Mouse (Mus musculus): ENCODE measurements at regions not wholly inside any gene's neighbourhood (a gene's known extent, or its start where the extent isn't known, plus 50 kb on each side); places are given as distances from the start of the nearest gene placed in this dataset.

DNA sequence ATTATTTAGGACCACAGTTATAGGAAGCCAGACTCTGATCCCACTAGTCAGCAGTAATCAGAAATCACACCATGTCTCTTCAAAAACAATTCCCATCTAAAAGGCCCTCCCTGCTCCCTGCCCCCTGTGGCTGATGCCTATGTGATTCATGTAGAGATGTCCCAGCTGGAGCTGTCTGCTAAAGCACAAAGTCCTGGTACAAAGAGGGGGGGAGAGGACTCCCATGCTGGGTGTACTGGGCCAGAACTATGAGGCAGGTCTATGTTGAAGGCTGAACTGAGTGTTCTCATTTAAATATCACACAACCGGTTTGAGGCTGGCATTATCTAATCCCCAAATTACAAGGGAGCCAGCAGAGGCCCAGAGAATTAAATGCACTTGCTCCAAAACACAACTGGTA lies 88.2 kb downstream of the Chst1 start:
- H3K9ac ChIP-seq: no peak overlapping the region
- ATAC-seq (ENCODE audit: insufficient number of reproducible peaks, insufficient read depth, low FRiP score, low TSS enrichment): no peak
- 38% methylated on average over 1 of the region's 1 CpGs for WGBS
- H3K4me2 ChIP-seq (replicated peaks): no peak overlapping the region
- no peaks in the 10 kb centered on the region for H3K36me3 ChIP-seq
- H3K4me3 ChIP-seq: no peak overlapping the region
- H3K27ac ChIP-seq: no peak overlapping the region
- H3K27me3 ChIP-seq: no peaks in the 10 kb centered on the region
- no peaks in the 10 kb centered on the region for H3K9me3 ChIP-seq
- no peaks in the 10 kb centered on the region for H3K4me1 ChIP-seq

GRCm38 (mm10) chr2:92689203-92689602 lies 89.7 kb downstream of the Chst1 start:
- ATAC-seq (ENCODE audit: insufficient number of reproducible peaks, insufficient read depth, low FRiP score, low TSS enrichment): no peak
- Histone ChIP-seq H3K4me1 (no peaks in the 10 kb centered on the region), H3K27me3 (no peaks in the 10 kb centered on the region), H3K36me3 (no peaks in the 10 kb centered on the region), H3K27ac (no peak overlapping the region), H3K9me3 (no peaks in the 10 kb centered on the region), H3K4me3 (no peak overlapping the region), H3K9ac (no peak overlapping the region), H3K4me2 (replicated peaks) (no peak overlapping the region)
- 29% methylated on average over 2 of the region's 2 CpGs for WGBS

DNA sequence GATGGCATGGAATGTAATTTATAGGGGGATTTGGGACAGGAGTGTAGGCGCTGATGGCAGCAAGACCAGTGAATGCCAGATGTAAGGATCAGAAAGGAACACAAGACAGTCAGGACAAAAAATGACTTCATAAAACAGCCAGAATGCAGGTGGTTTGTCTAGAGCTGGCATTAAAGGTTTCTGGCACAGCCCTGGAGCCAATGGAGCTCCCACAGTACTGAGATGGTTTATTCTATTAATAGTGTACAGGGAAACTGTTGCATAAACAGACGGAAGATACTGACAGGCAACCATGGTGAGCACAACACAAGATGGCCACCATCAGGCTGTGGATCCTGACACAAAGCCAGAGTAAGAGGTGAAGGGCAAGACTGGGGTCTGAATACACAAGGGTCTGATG lies 90.8 kb downstream of the Chst1 start:
- Histone ChIP-seq H3K4me2 (replicated peaks) (no peak overlapping the region), H3K4me1 (no peaks in the 10 kb centered on the region), H3K27me3 (no peaks in the 10 kb centered on the region), H3K9me3 (no peaks in the 10 kb centered on the region), H3K9ac (no peak overlapping the region), H3K4me3 (no peak overlapping the region), H3K27ac (no peak overlapping the region), H3K36me3 (no peaks in the 10 kb centered on the region)
- no peak for ATAC-seq (ENCODE audit: insufficient number of reproducible peaks, insufficient read depth, low FRiP score, low TSS enrichment)
- WGBS: 93% methylated on average over 2 of the region's 2 CpGs

DNA sequence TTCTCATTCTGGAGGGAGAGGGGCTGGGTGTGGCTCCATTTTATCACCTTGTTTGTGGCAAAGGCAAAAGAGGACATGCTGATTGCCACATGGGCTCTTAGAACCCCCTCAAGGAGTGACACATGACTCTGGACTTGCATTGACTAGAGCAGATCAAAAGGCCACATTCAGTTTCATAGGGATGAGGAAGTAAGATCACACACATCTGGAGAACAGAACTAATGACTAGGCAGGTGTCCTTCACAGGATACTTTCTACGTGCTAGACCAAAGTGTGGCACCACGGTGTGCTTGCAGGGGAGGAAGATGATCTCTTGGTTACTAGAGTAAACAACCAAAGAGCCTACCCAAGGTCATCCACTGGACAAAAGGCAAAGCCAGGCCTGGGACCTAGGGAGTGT lies 91.9 kb downstream of the Chst1 start:
- Histone ChIP-seq H3K27ac (no peak overlapping the region), H3K27me3 (no peaks in the 10 kb centered on the region), H3K4me1 (no peaks in the 10 kb centered on the region), H3K4me2 (replicated peaks) (no peak overlapping the region), H3K9ac (no peak overlapping the region), H3K4me3 (no peak overlapping the region), H3K36me3 (no peaks in the 10 kb centered on the region), H3K9me3 (no peaks in the 10 kb centered on the region)
- WGBS: 77% methylated on average over 2 of the region's 2 CpGs
- ATAC-seq (ENCODE audit: insufficient number of reproducible peaks, insufficient read depth, low FRiP score, low TSS enrichment): no peak

- Histone ChIP-seq H3K4me3 (no peak overlapping the region), H3K9ac (no peak overlapping the region), H3K27ac (no peak overlapping the region), H3K4me2 (replicated peaks) (no peak overlapping the region), H3K27me3 (no peaks in the 10 kb centered on the region), H3K4me1 (no peaks in the 10 kb centered on the region), H3K9me3 (no peaks in the 10 kb centered on the region), H3K36me3 (no peaks in the 10 kb centered on the region)
- WGBS: 82% methylated on average over 1 of the region's 1 CpGs
- ATAC-seq (ENCODE audit: insufficient number of reproducible peaks, insufficient read depth, low FRiP score, low TSS enrichment): no peak
Observed at GRCm38 (mm10) chr2:92692623-92693022, 93.1 kb downstream of the Chst1 start.

- no peaks in the 10 kb centered on the region for H3K4me1 ChIP-seq
- no peaks in the 10 kb centered on the region for H3K9me3 ChIP-seq
- no peak overlapping the region for H3K27ac ChIP-seq
- H3K9ac ChIP-seq: no peak overlapping the region
- ATAC-seq (ENCODE audit: insufficient number of reproducible peaks, insufficient read depth, low FRiP score, low TSS enrichment): no peak
- no peaks in the 10 kb centered on the region for H3K27me3 ChIP-seq
- H3K36me3 ChIP-seq: no peaks in the 10 kb centered on the region
- no peak overlapping the region for H3K4me2 ChIP-seq (replicated peaks)
- H3K4me3 ChIP-seq: no peak overlapping the region
Observed at GRCm38 (mm10) chr2:92693024-92693423, 93.5 kb downstream of the Chst1 start.

- Histone ChIP-seq H3K27ac (no peak overlapping the region), H3K36me3 (no peaks in the 10 kb centered on the region), H3K4me2 (replicated peaks) (no peak overlapping the region), H3K27me3 (no peaks in the 10 kb centered on the region), H3K4me1 (no peaks in the 10 kb centered on the region), H3K9me3 (no peaks in the 10 kb centered on the region), H3K9ac (no peak overlapping the region), H3K4me3 (no peak overlapping the region)
- no peak for ATAC-seq (ENCODE audit: insufficient number of reproducible peaks, insufficient read depth, low FRiP score, low TSS enrichment)
- 82% methylated on average over 2 of the region's 2 CpGs for WGBS
Observed at GRCm38 (mm10) chr2:92694797-92695196, 95.3 kb downstream of the Chst1 start.

DNA sequence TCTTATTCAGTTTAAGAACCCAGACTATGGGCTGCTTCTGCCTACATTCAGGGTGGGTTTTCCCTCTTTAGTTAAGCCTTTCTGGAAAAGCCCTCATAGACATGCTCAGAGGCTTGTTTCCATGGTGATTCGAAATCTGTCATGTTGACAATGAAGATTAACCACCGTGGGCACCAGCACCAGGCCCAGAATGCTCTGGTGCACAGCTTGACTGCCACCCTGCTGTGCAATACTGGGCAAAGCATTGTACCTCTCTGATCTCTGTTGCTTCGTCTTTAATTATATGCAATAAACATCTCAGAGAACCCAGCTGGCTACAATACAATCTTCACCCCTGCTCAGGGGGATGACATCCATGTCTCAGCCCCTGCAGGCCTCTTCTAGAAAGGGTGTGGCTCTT lies 96.4 kb downstream of the Chst1 start:
- Histone ChIP-seq H3K4me1 (no peaks in the 10 kb centered on the region), H3K27ac (no peak overlapping the region), H3K9me3 (no peaks in the 10 kb centered on the region), H3K4me3 (no peak overlapping the region), H3K36me3 (no peaks in the 10 kb centered on the region), H3K4me2 (replicated peaks) (no peak overlapping the region), H3K27me3 (no peaks in the 10 kb centered on the region), H3K9ac (no peak overlapping the region)
- no peak for ATAC-seq (ENCODE audit: insufficient number of reproducible peaks, insufficient read depth, low FRiP score, low TSS enrichment)
- 43% methylated on average over 3 of the region's 3 CpGs for WGBS

DNA sequence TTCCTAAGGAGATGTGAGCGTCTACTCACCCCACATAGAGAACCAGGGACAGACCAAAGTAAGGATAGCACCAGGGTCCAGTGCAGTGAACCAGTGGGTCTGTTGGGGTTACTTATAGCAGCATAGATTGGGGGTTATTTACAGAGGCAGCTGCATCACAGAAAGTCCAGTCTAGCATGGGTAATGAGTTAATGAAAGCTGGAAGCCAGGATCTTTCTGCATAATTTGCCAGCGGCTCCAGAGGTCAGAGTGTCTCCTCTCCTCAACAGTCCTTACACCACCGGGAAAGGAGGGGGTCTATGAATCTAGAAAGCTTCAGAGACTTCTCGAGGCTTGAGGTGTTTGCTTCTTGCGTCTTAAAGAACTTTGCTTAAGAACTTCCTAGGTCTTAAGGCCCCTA lies 98.2 kb downstream of the Chst1 start:
- peaks cover 5% of the 10 kb centered on the region; the same call in 1 of the 2 replicates for H3K4me1 ChIP-seq
- H3K36me3 ChIP-seq: no peaks in the 10 kb centered on the region
- no peaks in the 10 kb centered on the region for H3K9me3 ChIP-seq
- no peaks in the 10 kb centered on the region for H3K27me3 ChIP-seq
- WGBS: 65% methylated on average over 5 of the region's 5 CpGs
- no peak overlapping the region for H3K4me2 ChIP-seq (replicated peaks)
- H3K9ac ChIP-seq: no peak overlapping the region
- ATAC-seq (ENCODE audit: insufficient number of reproducible peaks, insufficient read depth, low FRiP score, low TSS enrichment): no peak
- H3K4me3 ChIP-seq: no peak overlapping the region
- H3K27ac ChIP-seq: no peak overlapping the region

- H3K9ac ChIP-seq: no peak overlapping the region
- WGBS: 71% methylated on average over 6 of the region's 6 CpGs
Observed at GRCm38 (mm10) chr2:92699360-92699759, 99.9 kb downstream of the Chst1 start.

DNA sequence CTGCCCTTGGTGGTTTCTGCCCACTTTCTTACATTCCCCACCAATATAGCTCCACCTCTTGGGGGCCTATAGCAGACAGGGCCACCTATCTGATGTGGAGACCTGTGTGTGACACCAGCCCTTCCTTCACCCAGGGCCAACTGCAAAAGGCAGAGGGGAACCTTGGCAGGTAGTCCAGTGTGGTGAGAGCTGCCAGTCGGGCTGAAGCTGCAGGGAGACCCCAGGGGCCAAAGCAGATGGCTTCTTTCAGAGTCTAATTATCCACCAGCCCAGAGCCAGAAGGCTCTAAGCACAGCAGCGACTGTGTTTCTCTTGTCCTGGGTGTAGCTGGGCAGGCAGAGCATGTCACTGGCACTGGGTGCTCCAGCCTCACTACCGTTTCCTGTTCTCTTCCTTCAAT lies 104.5 kb downstream of the Chst1 start:
- 43% methylated on average over 3 of the region's 3 CpGs for WGBS
- peaks cover 5% of the 10 kb centered on the region; the same call in 1 of the 2 replicates for H3K4me1 ChIP-seq
- H3K4me3 ChIP-seq: no peak overlapping the region
- H3K27ac ChIP-seq: no peak overlapping the region
- H3K9me3 ChIP-seq: no peaks in the 10 kb centered on the region
- no peaks in the 10 kb centered on the region for H3K27me3 ChIP-seq
- no peak overlapping the region for H3K4me2 ChIP-seq (replicated peaks)
- no peaks in the 10 kb centered on the region for H3K36me3 ChIP-seq
- no peak for ATAC-seq (ENCODE audit: insufficient number of reproducible peaks, insufficient read depth, low FRiP score, low TSS enrichment)
- H3K9ac ChIP-seq: no peak overlapping the region

More at GRCm38 (mm10) chr2:92699360-92699759, 99.9 kb downstream of the Chst1 start:
- H3K4me3 ChIP-seq: no peak overlapping the region
- H3K4me2 ChIP-seq (replicated peaks): no peak overlapping the region
- H3K27me3 ChIP-seq: no peaks in the 10 kb centered on the region
- H3K36me3 ChIP-seq: no peaks in the 10 kb centered on the region
- H3K9me3 ChIP-seq: no peaks in the 10 kb centered on the region
- no peak overlapping the region for H3K27ac ChIP-seq
- peaks cover 5% of the 10 kb centered on the region; the same call in 1 of the 2 replicates for H3K4me1 ChIP-seq
- ATAC-seq (ENCODE audit: insufficient number of reproducible peaks, insufficient read depth, low FRiP score, low TSS enrichment): no peak

GRCm38 (mm10) chr2:92709668-92710067 lies 110.2 kb downstream of the Chst1 start:
- no peaks in the 10 kb centered on the region for H3K9me3 ChIP-seq
- H3K4me1 ChIP-seq: no peaks in the 10 kb centered on the region
- H3K27me3 ChIP-seq: no peaks in the 10 kb centered on the region
- H3K9ac ChIP-seq: no peak overlapping the region
- H3K4me3 ChIP-seq: no peak overlapping the region
- no peak overlapping the region for H3K27ac ChIP-seq
- WGBS: 77% methylated on average over 3 of the region's 3 CpGs
- no peak for ATAC-seq (ENCODE audit: insufficient number of reproducible peaks, insufficient read depth, low FRiP score, low TSS enrichment)
- H3K36me3 ChIP-seq: no peaks in the 10 kb centered on the region
- no peak overlapping the region for H3K4me2 ChIP-seq (replicated peaks)

DNA sequence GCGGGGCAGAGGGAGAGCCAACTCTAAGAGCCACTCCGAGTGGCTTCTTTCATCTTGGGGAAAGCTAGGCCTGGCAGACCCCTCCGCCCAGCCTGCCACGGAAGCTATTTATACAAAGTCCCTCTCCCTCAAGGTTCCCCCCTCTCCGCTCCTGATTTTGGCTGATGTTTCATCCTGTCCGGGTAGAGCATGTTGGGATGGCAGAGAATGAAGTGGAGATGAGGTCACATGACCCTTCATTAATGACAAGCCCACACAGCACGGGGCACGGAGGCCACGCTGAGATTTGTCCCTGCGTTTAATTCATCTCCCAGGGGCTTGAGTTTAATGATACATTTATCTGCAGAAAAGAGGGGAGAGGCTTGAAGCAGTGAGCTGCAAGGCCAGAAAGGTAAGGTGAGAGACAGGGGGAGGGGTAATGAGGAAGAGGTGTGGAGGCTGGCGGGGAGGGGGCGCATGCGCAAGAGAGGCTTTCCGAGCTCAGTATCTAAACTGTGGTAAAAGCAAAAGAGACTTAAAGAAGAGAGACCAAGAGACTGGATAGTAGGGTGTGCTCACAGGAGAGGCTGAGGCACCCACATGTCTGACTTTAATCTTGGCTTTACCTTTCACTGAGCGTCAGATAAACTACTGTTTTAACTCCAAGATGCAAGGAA lies 111.7 kb downstream of the Chst1 start:
- Histone ChIP-seq H3K27me3 (no peaks in the 10 kb centered on the region), H3K36me3 (no peaks in the 10 kb centered on the region), H3K4me3 (no peak overlapping the region), H3K4me2 (replicated peaks) (peak overlapping the region; percentile 9; the same call in 1 of the 2 replicates), H3K4me1 (no peaks in the 10 kb centered on the region), H3K9ac (no peak overlapping the region), H3K27ac (no peak overlapping the region), H3K9me3 (no peaks in the 10 kb centered on the region)
- WGBS: 40% methylated on average over 15 of the region's 15 CpGs
- no peak for ATAC-seq (ENCODE audit: insufficient number of reproducible peaks, insufficient read depth, low FRiP score, low TSS enrichment)
